12 mouse cellular contexts compared by ENCODE assay signal in the genomic region with DNA sequence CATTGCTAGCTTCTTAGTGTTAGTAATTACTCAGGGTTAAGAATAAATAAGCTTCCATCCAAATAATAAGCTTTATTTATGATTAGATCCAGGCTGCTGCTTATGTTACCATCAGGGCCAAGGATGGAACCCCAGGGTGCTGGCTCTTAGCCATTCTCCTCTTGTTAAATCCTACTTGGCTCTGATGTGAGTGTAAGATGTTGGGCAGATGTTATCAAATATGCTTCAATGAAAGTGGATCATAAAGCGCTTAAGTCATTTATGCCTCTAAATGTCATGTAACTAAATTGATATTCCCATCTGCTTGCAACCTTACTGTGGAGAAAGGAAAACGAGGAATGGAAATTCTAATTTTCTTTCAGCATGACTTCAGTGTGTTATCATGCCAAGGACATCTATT.
DNase-seq lines count a peak whose midpoint lies in the region; ATAC-seq lines count a peak whose summit lies in the region.
"Had no signal": no experiment of that assay in that cellular context is flagged by ENCODE, and none has a peak within 500 bp of the region (broad histone marks: within the 10 kb centered on the region; RNA-seq: fewer than 3 reads in every experiment).

No protein-coding gene starts in this region.

- no peak overlapping the region for H3K9ac ChIP-seq in hindbrain, embryonic 14.5 days
- no peak overlapping the region for H3K9ac ChIP-seq in hindbrain, embryonic 13.5 days

- no peaks in the 10 kb centered on the region for H3K9me3 ChIP-seq in hindbrain, embryonic 14.5 days (ENCODE audit: control insufficient read depth, low read length)
- no peaks in the 10 kb centered on the region for H3K9me3 ChIP-seq in hindbrain, embryonic 13.5 days
- H3K9me3 ChIP-seq: midbrain, embryonic 10.5 days had no signal

- no peak overlapping the region for H3K4me2 ChIP-seq in hindbrain, embryonic 14.5 days (replicated peaks)
- H3K4me2 ChIP-seq in hindbrain, embryonic 13.5 days: no peak overlapping the region

- 60% methylated on average over 2 of the region's 2 CpGs for WGBS in hindbrain, embryonic 14.5 days
- 68% methylated on average over 2 of the region's 2 CpGs for WGBS in hindbrain, embryonic 13.5 days

- intact Hi-C loops in left cerebral cortex, postnatal 25 days (cut with DNase I): no loop called here

- no peak overlapping the region for H3K27ac ChIP-seq in hindbrain, embryonic 14.5 days
- H3K27ac ChIP-seq in hindbrain, embryonic 13.5 days: no peak overlapping the region
- H3K27ac ChIP-seq: kidney, postnatal 0 days; midbrain, embryonic 10.5 days had no signal

- no peaks in the 10 kb centered on the region for H3K4me1 ChIP-seq in hindbrain, embryonic 14.5 days (replicated peaks; ENCODE audit: control insufficient read depth, insufficient read depth, low read length)
- no peaks in the 10 kb centered on the region for H3K4me1 ChIP-seq in hindbrain, embryonic 13.5 days (replicated peaks)
- H3K4me1 ChIP-seq: midbrain, embryonic 10.5 days had no signal

- H3K4me3 ChIP-seq in hindbrain, embryonic 14.5 days (replicated peaks; ENCODE audit: low read length): no peak overlapping the region
- H3K4me3 ChIP-seq in hindbrain, embryonic 13.5 days: no peak overlapping the region
- H3K4me3 ChIP-seq: midbrain, embryonic 10.5 days had no signal

- no peaks in the 10 kb centered on the region for H3K27me3 ChIP-seq in hindbrain, embryonic 14.5 days (ENCODE audit: control insufficient read depth, insufficient read depth, low read length)
- no peaks in the 10 kb centered on the region for H3K27me3 ChIP-seq in hindbrain, embryonic 13.5 days

- ATAC-seq in hindbrain, embryonic 14.5 days (ENCODE audit: low FRiP score): peak; percentile 66; the same call in 1 of the 2 replicates
- ATAC-seq in hindbrain, embryonic 13.5 days (ENCODE audit: low FRiP score): no peak

- H3K36me3 ChIP-seq in hindbrain, embryonic 14.5 days (replicated peaks; ENCODE audit: control insufficient read depth, insufficient read depth): no peaks in the 10 kb centered on the region
- H3K36me3 ChIP-seq in hindbrain, embryonic 13.5 days: no peaks in the 10 kb centered on the region
- H3K36me3 ChIP-seq: midbrain, embryonic 10.5 days had no signal

- DNase-seq in hindbrain, embryonic 14.5 days (ENCODE audit: low spot score): peak; percentile 43
- DNase-seq in brain, embryonic 18.5 days (ENCODE audit: low read depth, low spot score): peak; percentile 20
- peak; percentile 7 to 58 for DNase-seq in frontal cortex, postnatal 36 days (ENCODE audit: low spot score in 2 of 2)
- peak; percentile 22 to 74 for DNase-seq in left cerebral cortex, postnatal 25 days (ENCODE audit: low spot score in 2 of 2)
- no peak for DNase-seq in c-Kit-positive CD71-positive TER-119-positive erythroid progenitor cells, embryonic 14.5 days (ENCODE audit: low spot score)
- DNase-seq in lung, postnatal 36 days: no peak
- DNase-seq: heart, adult 18-20 months; liver; thymus, postnatal 14 days had no signal

Comparison
In these comparisons a context has a peak if more than half of its experiments do, and no peak if none do; other contexts are left out.
1. DNase-seq: peak in hindbrain, embryonic 14.5 days (single experiment), brain, embryonic 18.5 days (single experiment), frontal cortex, postnatal 36 days (2 of 2) and left cerebral cortex, postnatal 25 days (2 of 2); none in c-Kit-positive CD71-positive TER-119-positive erythroid progenitor cells, embryonic 14.5 days (single experiment) and lung, postnatal 36 days (single experiment).